Mouse (Mus musculus): ENCODE measurements at regions not wholly inside any gene's neighbourhood (a gene's known extent, or its start where the extent isn't known, plus 50 kb on each side); places are given as distances from the start of the nearest gene placed in this dataset.

- no peak for TF ChIP-seq GABPA (IDR thresholded peaks at IDR 0.05; ENCODE audit: insufficient replicate concordance, low read depth, low read length)
- no peak for TF ChIP-seq ZC3H11A (IDR thresholded peaks at IDR 0.05; ENCODE audit: low read depth, low read length)
- no peak for TF ChIP-seq CTCF (conservative IDR thresholded peaks at IDR 0.05 in 1 of 2, IDR thresholded peaks at IDR 0.05 in 1 of 2; ENCODE audit: low read depth in 2 of 2, low read length in 2 of 2)
- no peak for TF ChIP-seq MYC (IDR thresholded peaks at IDR 0.05; ENCODE audit: low read depth, low read length)
- TF ChIP-seq EP300 (IDR thresholded peaks at IDR 0.05; ENCODE audit: low read length): no peak
- TF ChIP-seq CHD1 (IDR thresholded peaks at IDR 0.05; ENCODE audit: low read depth, low read length): no peak
- no peak for TF ChIP-seq POLR2A (IDR thresholded peaks at IDR 0.05; ENCODE audit: low read depth, low read length)
- TF ChIP-seq NELFE (IDR thresholded peaks at IDR 0.05; ENCODE audit: low read depth, low read length): no peak
- no peak for TF ChIP-seq POLR2AphosphoS2 (IDR thresholded peaks at IDR 0.05; ENCODE audit: low read depth, low read length)
- no peak for TF ChIP-seq TCF12 (IDR thresholded peaks at IDR 0.05; ENCODE audit: low read depth, low read length)
- TF ChIP-seq ELF1 (IDR thresholded peaks at IDR 0.05; ENCODE audit: low read depth, low read length): no peak
- TF ChIP-seq MAX (IDR thresholded peaks at IDR 0.05; ENCODE audit: low read length): no peak
- TF ChIP-seq JUND (conservative IDR thresholded peaks at IDR 0.05; ENCODE audit: low read depth, low read length): no peak
These were observed 260.2 kb downstream of the Sim1 start for GRCm38 (mm10) chr10:51154743-51155142.
